Mouse (Mus musculus): ENCODE data around the gene Zfp658. TPM values are rescaled to one million over a fixed set of nuclear protein-coding genes. Genes with fewer than 3 reads are reported as not detected.

The Zfp658 gene
- polyA plus RNA-seq, 1 experiment from 2014 or later = 12.5 TPM

DNA sequence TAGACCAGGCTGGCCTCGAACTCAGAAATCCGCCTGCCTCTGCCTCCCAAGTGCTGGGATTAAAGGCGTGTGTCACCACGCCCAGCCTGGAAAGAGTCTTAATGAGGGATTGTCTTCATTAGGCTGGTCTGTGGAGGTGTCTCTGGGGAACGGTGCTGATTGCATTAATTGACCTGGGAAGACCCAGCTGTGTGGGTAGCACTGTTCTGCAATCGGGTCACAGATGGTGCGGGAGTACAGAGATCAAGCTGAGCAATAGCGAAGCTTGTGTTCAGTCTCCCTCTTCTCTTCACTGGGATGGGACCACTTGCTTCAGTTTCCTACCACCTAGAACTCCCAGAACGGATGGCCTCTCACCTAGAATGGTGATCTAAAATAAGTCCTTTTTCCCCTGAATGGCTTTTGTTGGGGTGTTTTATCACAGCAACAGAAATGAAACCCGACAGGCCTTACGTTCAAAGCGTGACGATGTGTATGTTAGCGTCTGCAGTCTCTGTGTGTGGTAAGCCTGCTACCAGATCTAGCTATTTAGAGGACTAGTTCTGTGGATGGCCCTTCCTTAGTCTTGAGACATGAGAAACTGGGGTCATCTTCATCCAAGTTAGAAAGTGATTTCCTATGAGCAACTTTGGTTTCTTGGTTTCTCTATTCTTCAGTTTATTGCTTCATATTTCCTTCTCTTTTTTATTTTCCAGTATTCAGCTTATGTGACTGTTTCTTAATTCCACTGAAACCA is 51.9 kb downstream of the Zfp658 start:
- H3K4me2 ChIP-seq (ENCODE audit: low read length) = no peak overlapping the region

DNA sequence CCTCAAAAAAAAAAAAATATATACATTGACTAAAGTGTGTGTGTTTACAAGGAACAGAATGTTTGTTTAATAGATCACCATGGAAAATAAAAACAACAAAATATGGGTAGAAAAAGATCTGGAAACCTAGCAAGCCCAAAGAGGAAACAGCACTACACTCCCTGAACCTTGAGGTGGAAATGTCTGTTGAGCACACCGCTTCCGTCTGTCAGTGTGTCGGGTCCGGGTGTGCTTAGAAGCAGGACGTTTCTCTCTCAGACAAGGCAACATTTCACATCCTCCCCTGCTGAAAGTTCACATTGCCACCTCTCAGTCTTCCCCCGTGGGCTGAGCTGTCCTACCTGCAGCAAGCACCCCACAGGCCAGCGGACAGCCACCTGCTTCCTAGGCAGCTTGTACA is 60.9 kb downstream of the Zfp658 start:
- H3K4me3 ChIP-seq (replicated peaks; ENCODE audit: low read length) = no peak overlapping the region
- no peak for ATAC-seq
- H3K27me3 ChIP-seq (replicated peaks; ENCODE audit: control insufficient read depth, insufficient read depth, low read length) = no peaks in the 10 kb centered on the region
- H3K9ac ChIP-seq (replicated peaks; ENCODE audit: low read depth, low read length) = no peak overlapping the region
- H3K9me3 ChIP-seq (ENCODE audit: control insufficient read depth, low read length) = no peaks in the 10 kb centered on the region
- WGBS = 83% methylated on average over 7 of the region's 7 CpGs
- no peaks in the 10 kb centered on the region for H3K4me1 ChIP-seq (replicated peaks; ENCODE audit: control insufficient read depth, insufficient read depth, low read length)
- H3K27ac ChIP-seq (ENCODE audit: low read length) = no peak overlapping the region
- no peaks in the 10 kb centered on the region for H3K36me3 ChIP-seq (ENCODE audit: control insufficient read depth, insufficient read depth)
- H3K4me2 ChIP-seq (ENCODE audit: low read length) = no peak overlapping the region

More for the DNA sequence above, 51.9 kb downstream of the Zfp658 start:
- ATAC-seq = no peak
- H3K4me3 ChIP-seq (replicated peaks; ENCODE audit: low read length) = no peak overlapping the region
- H3K27me3 ChIP-seq (replicated peaks; ENCODE audit: control insufficient read depth, insufficient read depth, low read length) = no peaks in the 10 kb centered on the region
- no peaks in the 10 kb centered on the region for H3K36me3 ChIP-seq (ENCODE audit: control insufficient read depth, insufficient read depth)
- no peaks in the 10 kb centered on the region for H3K9me3 ChIP-seq (ENCODE audit: control insufficient read depth, low read length)
- 91% methylated on average over 14 of the region's 14 CpGs for WGBS
- no peak overlapping the region for H3K9ac ChIP-seq (replicated peaks; ENCODE audit: low read depth, low read length)
- H3K4me1 ChIP-seq (replicated peaks; ENCODE audit: control insufficient read depth, insufficient read depth, low read length) = no peaks in the 10 kb centered on the region
- no peak overlapping the region for H3K27ac ChIP-seq (ENCODE audit: low read length)

- H3K4me1 ChIP-seq (replicated peaks; ENCODE audit: control insufficient read depth, insufficient read depth, low read length) = no peaks in the 10 kb centered on the region
- no peaks in the 10 kb centered on the region for H3K36me3 ChIP-seq (ENCODE audit: control insufficient read depth, insufficient read depth)
- H3K27ac ChIP-seq (ENCODE audit: low read length) = no peak overlapping the region
- no peak overlapping the region for H3K4me2 ChIP-seq (ENCODE audit: low read length)
- WGBS = 15% methylated on average over 10 of the region's 10 CpGs
- H3K9me3 ChIP-seq (ENCODE audit: control insufficient read depth, low read length) = no peaks in the 10 kb centered on the region
- ATAC-seq = no peak
- no peak overlapping the region for H3K9ac ChIP-seq (replicated peaks; ENCODE audit: low read depth, low read length)
- H3K27me3 ChIP-seq (replicated peaks; ENCODE audit: control insufficient read depth, insufficient read depth, low read length) = no peaks in the 10 kb centered on the region
- no peak overlapping the region for H3K4me3 ChIP-seq (replicated peaks; ENCODE audit: low read length)
Measured at GRCm38 (mm10) chr7:43623819-43624218, 61.8 kb downstream of the Zfp658 start.

Other genes starting within 250 kb of the Zfp658 start
- gene Zfp715, start 249.0 kb upstream of the Zfp658 start, polyA plus RNA-seq (2015; fragmentation: Nextera tagmentation; extraction: Ambion mirVana) = 22.0 and 22.5 TPM in 2 replicates
- gene Siglecf, start 210.9 kb upstream of the Zfp658 start, polyA plus RNA-seq (2015; fragmentation: Nextera tagmentation; extraction: Ambion mirVana) = 0.22 TPM in 1 of 2 replicates, not detected in the other
- gene Siglecg, start 154.1 kb upstream of the Zfp658 start, polyA plus RNA-seq (2015; fragmentation: Nextera tagmentation; extraction: Ambion mirVana) = not detected in 2 replicates
- not detected in 2 replicates for gene Lim2, start 134.6 kb upstream of the Zfp658 start, polyA plus RNA-seq (2015; fragmentation: Nextera tagmentation; extraction: Ambion mirVana)
- not detected in 2 replicates for gene Nkg7, start 125.2 kb upstream of the Zfp658 start, polyA plus RNA-seq (2015; fragmentation: Nextera tagmentation; extraction: Ambion mirVana)
- gene Cldnd2, start 121.5 kb upstream of the Zfp658 start, polyA plus RNA-seq (2015; fragmentation: Nextera tagmentation; extraction: Ambion mirVana) = not detected in 2 replicates
- gene Etfb, start 118.2 kb upstream of the Zfp658 start, polyA plus RNA-seq (2015; fragmentation: Nextera tagmentation; extraction: Ambion mirVana) = 123 and 127 TPM in 2 replicates
- 0.42 TPM in 1 of 2 replicates, not detected in the other for gene Gm45233, start 118.1 kb upstream of the Zfp658 start, polyA plus RNA-seq (2015; fragmentation: Nextera tagmentation; extraction: Ambion mirVana)
- 5.5 and 7.3 TPM in 2 replicates for gene Vsig10l, start 99.1 kb upstream of the Zfp658 start, polyA plus RNA-seq (2015; fragmentation: Nextera tagmentation; extraction: Ambion mirVana)
- gene Iglon5, start 72.2 kb upstream of the Zfp658 start, polyA plus RNA-seq (2015; fragmentation: Nextera tagmentation; extraction: Ambion mirVana) = 4.3 and 4.5 TPM in 2 replicates
- not detected in 2 replicates for gene 4931406B18Rik, start 56.3 kb upstream of the Zfp658 start, polyA plus RNA-seq (2015; fragmentation: Nextera tagmentation; extraction: Ambion mirVana)
- 0.92 and 1.9 TPM in 2 replicates for gene Cd33, start 17.8 kb upstream of the Zfp658 start, polyA plus RNA-seq (2015; fragmentation: Nextera tagmentation; extraction: Ambion mirVana)
- 18.5 and 20.9 TPM in 2 replicates for gene Zfp719, start 17.4 kb downstream of the Zfp658 start, polyA plus RNA-seq (2015; fragmentation: Nextera tagmentation; extraction: Ambion mirVana)
- 0.23 and 0.26 TPM in 2 replicates for gene Zfp819, start 44.9 kb downstream of the Zfp658 start, polyA plus RNA-seq (2015; fragmentation: Nextera tagmentation; extraction: Ambion mirVana)
- gene Ceacam18, start 72.5 kb downstream of the Zfp658 start, polyA plus RNA-seq (2015; fragmentation: Nextera tagmentation; extraction: Ambion mirVana) = not detected in 2 replicates
- gene Siglece, start 97.9 kb downstream of the Zfp658 start, polyA plus RNA-seq (2015; fragmentation: Nextera tagmentation; extraction: Ambion mirVana) = 0.12 and 0.29 TPM in 2 replicates
- 29.3 and 31.9 TPM in 2 replicates for gene Ctu1, start 109.8 kb downstream of the Zfp658 start, polyA plus RNA-seq (2015; fragmentation: Nextera tagmentation; extraction: Ambion mirVana)
- not detected in 2 replicates for gene Klk14, start 128.2 kb downstream of the Zfp658 start, polyA plus RNA-seq (2015; fragmentation: Nextera tagmentation; extraction: Ambion mirVana)
- gene Klk13, start 150.3 kb downstream of the Zfp658 start, polyA plus RNA-seq (2015; fragmentation: Nextera tagmentation; extraction: Ambion mirVana) = not detected in 2 replicates
- gene Klk12, start 206.6 kb downstream of the Zfp658 start, polyA plus RNA-seq (2015; fragmentation: Nextera tagmentation; extraction: Ambion mirVana) = not detected in 2 replicates
- gene Klk11, start 212.3 kb downstream of the Zfp658 start, polyA plus RNA-seq (2015; fragmentation: Nextera tagmentation; extraction: Ambion mirVana) = not detected in 2 replicates
- gene Klk10, start 218.8 kb downstream of the Zfp658 start, polyA plus RNA-seq (2015; fragmentation: Nextera tagmentation; extraction: Ambion mirVana) = 0.35 TPM in 2 replicates
- 0.23 TPM in 1 of 2 replicates, not detected in the other for gene Klk9, start 229.6 kb downstream of the Zfp658 start, polyA plus RNA-seq (2015; fragmentation: Nextera tagmentation; extraction: Ambion mirVana)
- 5.8 and 6.8 TPM in 2 replicates for gene Klk8, start 235.3 kb downstream of the Zfp658 start, polyA plus RNA-seq (2015; fragmentation: Nextera tagmentation; extraction: Ambion mirVana)
- not detected in 2 replicates for gene Klk7, start 249.0 kb downstream of the Zfp658 start, polyA plus RNA-seq (2015; fragmentation: Nextera tagmentation; extraction: Ambion mirVana)